Mouse (Mus musculus) T-cell, adult 2 months (primary cell): Measurements from ENCODE around the gene Mark1.
A peak's percentile ranks its signal among the peaks of the same experiment; 100 is the strongest.

ENCODE experiments used
- DNase-seq: peaks from one replicate; pipeline ENCODE4 v3.0.0; 2022; ENCODE audit warnings: low spot score

The Mark1 gene

GRCm38 (mm10) chr1:184961853-184962252 is 37.5 kb downstream of the Mark1 start:
- DNase-seq, result no peak

DNA sequence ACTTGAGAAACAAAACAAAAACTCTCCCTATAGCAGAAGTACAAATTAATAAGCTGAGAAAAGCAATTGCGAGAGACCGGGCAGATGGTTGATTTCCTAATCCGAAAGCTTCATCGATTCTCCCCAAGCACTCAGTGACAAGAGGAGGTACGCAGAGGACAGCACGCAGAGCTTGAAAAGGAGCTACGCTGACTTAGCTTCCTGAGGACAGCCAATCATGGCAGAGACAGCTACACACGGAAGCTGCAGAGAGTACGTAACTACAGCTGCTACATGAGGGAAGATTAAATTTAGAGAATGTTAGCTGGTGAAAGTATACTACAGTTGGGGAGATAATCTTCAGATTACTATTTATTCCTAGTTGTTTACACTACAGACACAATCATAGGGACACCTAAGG is 40.6 kb downstream of the Mark1 start:
- no peak for DNase-seq

DNA sequence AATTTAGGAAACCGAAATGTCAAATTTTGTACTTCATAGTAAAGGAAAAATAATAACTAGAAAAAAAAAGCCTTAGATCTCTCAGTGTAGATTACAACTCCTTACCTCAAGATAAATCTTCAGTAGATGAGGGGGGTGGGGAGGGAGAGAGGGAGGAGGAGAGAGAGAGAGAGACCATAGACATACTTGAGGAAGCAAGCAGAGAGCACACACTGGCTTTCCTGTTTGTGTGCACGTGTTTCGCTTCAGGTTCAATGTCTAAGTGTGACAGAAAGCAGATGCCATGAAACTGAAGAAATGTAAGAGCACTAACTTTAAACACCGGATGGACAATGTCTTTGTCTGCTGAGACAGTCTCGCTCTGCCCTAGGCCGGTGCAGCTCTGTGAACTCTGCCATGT is 41.0 kb downstream of the Mark1 start:
- DNase-seq, result no peak

GRCm38 (mm10) chr1:184951758-184952157 is 47.6 kb downstream of the Mark1 start:
- DNase-seq, result no peak

DNA sequence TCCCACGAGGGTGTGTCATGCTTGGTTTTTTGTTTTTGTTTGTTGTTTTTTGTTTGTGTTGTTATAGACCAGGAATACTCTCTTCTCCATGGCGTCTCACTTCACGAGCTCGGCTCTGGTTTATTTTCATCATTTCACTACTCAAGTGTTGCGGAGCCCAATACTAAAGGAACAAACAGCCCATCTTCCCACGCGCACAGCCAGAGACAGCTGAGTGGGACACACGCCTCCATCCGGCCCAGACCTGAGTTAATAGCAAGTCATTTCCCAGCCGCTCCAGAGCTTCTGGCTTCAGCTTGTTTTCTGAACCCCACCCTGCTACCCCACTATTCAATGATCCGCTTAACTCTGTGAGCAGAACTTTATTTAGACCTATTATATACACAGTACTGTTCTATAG is 48.3 kb downstream of the Mark1 start:
- DNase-seq, result no peak

DNA sequence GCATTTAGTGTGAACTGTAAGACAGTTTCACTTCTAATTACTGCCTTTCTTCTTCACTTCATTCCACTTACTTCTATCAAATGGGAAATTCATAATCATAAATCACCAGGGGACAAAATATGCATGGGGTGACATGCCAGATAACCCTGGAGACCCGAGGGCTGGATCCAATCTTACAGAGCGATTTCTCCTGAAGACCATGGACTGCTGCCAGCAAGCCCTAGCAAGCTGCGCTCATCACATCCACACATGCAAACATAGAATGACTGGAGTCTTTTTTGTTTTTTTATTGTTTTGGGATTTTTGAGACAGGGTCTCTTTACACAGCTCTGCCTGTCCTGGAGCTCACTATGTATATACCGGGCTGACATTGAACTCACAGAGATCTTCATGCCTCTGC is 61.3 kb downstream of the Mark1 start:
- no peak for DNase-seq

DNA sequence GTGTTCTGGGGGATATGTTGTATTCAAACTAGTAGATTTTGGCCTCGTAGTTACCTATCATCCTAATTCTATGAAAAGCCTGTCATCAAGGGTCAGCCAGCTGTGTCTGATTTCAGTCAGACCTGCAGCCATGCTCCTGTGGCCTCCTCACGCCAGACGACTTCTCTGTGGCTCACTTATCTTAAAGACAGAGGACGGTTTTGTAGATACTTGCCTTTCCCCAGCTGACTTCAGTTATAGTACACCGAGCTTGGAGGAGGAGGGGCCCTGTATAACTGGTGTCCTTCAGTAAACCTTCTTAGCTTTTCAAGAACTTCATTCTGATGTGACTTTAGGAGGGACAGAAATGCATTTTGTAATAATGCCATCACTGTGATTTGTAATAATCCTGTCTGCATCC is 63.4 kb downstream of the Mark1 start:
- DNase-seq, result no peak

GRCm38 (mm10) chr1:184935490-184935889 is 63.9 kb downstream of the Mark1 start:
- DNase-seq, result no peak

GRCm38 (mm10) chr1:184931097-184931496 is 68.3 kb downstream of the Mark1 start:
- DNase-seq, result no peak

DNA sequence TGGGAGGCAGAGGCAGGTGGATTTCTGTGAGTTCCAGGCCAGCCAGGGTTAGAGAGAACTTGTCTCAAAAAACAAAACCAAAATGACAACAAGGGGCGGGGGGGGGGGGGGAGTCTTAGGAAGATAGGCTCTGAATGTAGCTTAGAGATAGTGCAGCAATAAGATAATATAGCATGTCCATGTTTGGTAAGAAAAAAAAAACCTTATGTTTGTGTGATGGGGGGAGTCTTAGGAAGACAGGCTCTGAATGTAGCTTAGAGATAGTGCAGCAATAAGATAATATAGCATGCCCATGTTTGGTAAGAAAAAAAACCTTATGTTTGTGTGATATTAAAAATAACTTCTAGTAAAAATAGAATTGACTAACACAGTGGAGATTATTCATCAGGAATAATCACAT is 71.0 kb downstream of the Mark1 start:
- DNase-seq, result no peak

- DNase-seq, result no peak
Measured at GRCm38 (mm10) chr1:184927911-184928310, 71.5 kb downstream of the Mark1 start.

DNA sequence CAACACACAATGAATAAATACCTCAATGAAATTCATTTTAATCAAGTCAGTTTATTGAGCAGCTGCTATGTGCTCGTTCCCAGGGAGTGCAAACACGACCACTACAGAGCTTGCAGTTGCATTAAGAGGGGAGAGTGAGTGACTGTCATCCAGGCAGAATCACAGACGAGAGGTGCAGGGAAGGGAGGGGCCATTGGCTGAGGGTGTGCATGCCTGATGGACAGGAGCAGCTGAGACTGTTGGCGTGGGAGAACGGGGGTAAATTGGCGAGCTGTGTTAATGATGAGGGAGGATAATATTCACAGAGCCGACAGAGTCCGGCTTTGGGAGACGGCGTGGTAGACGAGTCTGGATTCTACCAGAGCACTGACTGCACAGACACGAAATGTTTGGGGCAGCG is 76.5 kb downstream of the Mark1 start:
- DNase-seq, result no peak

DNA sequence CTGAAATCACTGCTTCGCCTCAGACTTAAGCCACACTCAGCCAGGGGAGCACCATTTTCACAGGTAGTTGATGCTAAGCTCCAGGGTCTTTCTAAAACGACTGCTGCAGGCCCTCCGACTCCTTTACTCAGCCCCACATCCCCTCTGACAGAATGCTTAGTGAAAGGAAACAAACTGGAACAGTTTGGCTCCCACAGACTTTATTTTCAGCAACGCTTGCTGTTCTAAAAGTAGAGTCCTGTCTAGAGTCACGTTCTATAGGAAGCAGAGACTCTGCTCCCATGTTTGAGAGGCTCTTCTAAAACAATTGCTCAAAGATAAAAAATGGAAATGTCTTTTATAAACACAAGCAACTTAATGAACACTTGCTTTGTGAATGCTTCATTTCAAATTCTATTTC is 79.3 kb downstream of the Mark1 start:
- no peak for DNase-seq

- DNase-seq, result no peak
Measured at GRCm38 (mm10) chr1:184918227-184918888, 81.0 kb downstream of the Mark1 start.

GRCm38 (mm10) chr1:184912336-184912735 is 87.0 kb downstream of the Mark1 start:
- DNase-seq, result no peak

- no peak for DNase-seq
Measured at GRCm38 (mm10) chr1:184911861-184912260, 87.5 kb downstream of the Mark1 start.

- peak; percentile 5 for DNase-seq
Measured at GRCm38 (mm10) chr1:184908558-184908957, 90.8 kb downstream of the Mark1 start.

DNA sequence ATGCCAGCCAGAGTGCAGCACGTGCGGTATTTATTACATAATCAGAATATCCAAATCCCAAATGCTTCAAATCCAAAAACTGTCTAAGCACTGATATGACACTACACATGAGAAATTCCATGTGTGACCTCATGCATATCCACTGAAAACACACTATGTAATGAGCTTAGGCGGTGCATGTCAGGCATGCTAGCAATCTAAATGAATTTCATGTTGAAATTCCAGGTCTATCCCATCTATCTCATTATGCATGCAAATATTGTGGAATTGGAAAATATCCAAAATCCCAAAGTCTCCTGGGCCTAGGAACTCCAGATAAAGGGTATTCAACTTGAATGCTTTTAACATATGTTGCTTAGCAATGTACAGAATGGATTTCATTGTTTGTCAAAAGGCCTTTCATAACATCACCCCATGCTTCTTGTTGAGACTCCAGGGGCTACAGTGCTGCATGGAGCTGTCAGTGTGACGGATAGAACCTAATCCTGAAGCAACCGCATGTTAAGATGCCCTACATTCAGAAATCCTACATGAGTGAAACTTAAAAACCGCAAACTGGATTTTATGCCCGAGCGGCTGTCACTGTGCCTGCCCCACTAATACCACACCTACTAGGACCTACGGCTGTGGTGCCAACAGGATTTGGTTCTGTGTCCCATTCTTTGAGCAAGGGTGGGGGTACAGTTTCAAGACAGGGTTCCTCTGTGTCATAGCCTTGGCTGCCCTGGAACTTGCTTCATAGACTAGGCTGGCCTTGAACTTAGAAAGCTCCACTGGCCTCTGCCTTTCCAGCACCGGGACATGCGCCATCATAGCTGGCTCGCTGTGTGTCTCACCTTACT is 93.2 kb downstream of the Mark1 start:
- DNase-seq, result no peak

DNA sequence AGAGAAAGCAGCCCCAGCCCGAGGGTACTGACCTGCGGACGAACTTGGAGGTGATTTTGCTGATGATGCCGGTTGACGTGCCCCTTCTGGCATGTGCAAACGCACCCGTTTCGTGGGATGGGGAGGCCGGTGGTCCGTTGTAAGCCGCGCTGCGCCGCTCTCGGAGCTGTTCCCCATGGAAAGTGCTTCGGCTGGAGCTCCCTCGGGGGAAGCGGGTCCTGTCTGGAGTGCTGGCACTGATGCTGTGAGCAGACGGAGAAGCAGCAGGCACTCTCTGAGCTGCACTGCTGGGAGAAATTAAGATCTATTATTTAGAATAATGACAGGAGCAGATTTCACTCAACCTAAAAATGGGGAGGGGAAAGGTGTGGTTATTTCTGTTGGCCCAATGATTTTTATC is 94.0 kb downstream of the Mark1 start:
- no peak for DNase-seq

DNA sequence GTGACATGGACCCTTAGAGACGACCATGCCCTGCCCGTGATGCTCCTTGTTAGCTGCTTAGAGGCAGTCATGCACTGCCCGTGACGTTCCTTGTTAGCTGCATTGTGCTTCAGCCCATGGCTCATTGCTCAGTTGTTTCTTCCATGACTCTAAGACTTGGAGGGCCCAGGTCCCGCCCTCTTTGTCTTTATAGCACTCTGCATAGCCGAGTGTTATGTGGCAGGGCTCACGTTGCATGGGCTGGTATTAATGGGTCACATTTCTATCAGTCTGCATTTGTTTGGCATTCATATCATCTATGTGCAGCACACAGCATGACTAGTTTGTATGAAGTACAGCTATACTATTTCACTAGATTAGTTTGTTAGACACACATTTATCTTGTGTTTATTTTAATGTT is 95.7 kb downstream of the Mark1 start:
- DNase-seq, result no peak

GRCm38 (mm10) chr1:184902886-184903285 is 96.5 kb downstream of the Mark1 start:
- no peak for DNase-seq

DNA sequence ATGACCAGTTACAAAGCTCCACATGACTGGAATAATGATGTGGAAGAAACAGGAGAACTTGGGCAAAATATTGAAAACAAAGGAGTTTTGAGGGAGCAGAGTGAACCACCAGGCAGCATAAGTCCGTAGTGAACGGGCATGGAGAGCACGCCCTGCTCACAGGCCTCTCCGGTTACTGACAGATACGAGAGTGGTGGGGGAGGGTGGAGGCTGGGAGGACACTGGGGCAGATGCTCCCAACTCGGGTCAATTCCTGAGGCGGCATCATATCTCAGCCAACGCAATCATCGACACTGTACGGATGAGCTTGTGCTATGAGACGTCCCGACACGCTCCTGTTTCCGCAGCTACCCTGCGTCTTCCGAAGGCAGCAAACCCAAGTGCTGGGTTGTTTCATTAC is 102.0 kb downstream of the Mark1 start:
- no peak for DNase-seq

- no peak for DNase-seq
Measured at GRCm38 (mm10) chr1:184891998-184892397, 107.4 kb downstream of the Mark1 start.

DNA sequence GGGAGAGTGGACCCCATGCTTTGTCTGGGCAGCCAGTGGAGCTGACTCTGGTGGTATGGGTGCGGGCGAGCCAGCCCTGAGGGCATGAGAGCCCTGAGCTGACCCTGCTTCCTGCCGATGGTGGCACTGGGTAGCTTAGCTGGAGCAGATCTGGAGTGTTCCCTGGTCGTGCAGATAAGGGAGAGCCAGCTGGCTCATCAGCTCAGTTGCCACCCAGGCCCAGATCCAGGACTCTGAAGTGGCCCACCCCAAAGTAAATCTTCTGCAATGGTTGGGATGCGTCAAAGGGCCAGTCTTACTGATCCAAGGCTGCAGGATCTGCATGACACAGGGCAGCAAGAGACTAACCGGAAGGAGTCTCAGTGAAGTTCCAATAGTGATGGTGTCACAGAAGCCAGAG is 109.9 kb downstream of the Mark1 start:
- no peak for DNase-seq
